Mouse (Mus musculus): Measurements from ENCODE around the gene Tbc1d30. TPM values are rescaled to one million over a fixed set of nuclear protein-coding genes. Genes with fewer than 3 reads are reported as not detected.

Tbc1d30 gene
- polyA plus RNA-seq, 1 experiment from 2014 or later, result 0.57 TPM

DNA sequence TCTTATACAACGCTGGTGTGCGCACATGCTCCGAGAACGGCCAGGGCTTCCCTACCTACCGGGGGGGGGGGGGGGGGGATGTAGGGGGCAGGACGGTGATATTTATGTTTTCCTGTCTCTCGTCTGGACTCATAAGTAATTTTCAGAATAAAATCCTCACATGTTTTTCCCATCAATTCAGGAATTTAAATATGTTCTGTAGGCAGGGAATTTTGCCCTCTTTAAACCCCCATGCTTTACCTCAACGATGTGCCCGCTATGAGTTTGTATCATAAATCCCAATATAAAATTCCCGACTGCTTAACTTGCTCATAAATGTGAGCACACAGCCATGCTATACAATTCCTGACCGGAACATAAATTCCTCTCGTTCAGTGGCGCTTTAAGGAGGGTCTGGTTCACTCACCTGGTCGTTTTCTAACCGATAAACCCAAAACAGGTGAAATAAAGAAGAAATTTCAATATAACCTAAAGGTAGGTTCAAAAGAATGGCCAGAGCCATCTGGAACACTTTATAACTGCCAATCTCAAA, 122.6 kb downstream of the Tbc1d30 start:
- Histone ChIP-seq H3K27me3 (peaks cover 12% of the 10 kb centered on the region), H3K27ac (no peak overlapping the region), H3K36me3 (no peaks in the 10 kb centered on the region), H3K9ac (no peak overlapping the region), H3K9me3 (replicated peaks) (no peaks in the 10 kb centered on the region), H3K4me2 (no peak overlapping the region), H3K4me3 (replicated peaks) (no peak overlapping the region), H3K4me1 (peaks cover 4% of the 10 kb centered on the region; the same call in 1 of the 2 replicates)
- WGBS, result 70% methylated on average over 15 of the region's 15 CpGs
- ATAC-seq (replicated peaks; ENCODE audit: low FRiP score), result no peak

DNA sequence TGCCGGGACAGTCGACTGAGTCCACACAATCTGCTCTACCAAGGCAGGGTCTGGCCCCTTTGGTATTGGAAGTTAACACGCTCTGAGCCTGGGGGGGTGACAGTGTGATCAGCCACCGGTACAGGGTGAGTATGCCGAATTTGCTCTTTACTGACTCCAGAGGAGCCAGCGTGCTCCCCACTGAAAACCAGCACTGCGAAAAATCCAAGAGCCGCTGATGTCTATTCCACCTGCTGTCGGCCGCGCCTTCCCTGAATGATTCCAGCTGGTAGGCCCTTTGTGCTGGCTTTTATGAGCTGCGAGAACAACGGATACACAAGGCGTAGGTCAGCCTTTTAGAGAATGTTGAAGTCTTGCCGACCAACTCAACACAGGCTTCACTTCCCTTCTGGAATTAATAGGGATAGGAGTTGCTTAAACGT, 123.1 kb downstream of the Tbc1d30 start:
- 59% methylated on average over 16 of the region's 16 CpGs for WGBS
- Histone ChIP-seq H3K27ac (no peak overlapping the region), H3K9ac (no peak overlapping the region), H3K4me2 (no peak overlapping the region), H3K27me3 (peaks cover 11% of the 10 kb centered on the region; the same call in 1 of the 2 replicates), H3K4me3 (replicated peaks) (no peak overlapping the region), H3K9me3 (replicated peaks) (no peaks in the 10 kb centered on the region), H3K36me3 (no peaks in the 10 kb centered on the region), H3K4me1 (peaks cover 4% of the 10 kb centered on the region; the same call in 1 of the 2 replicates)
- no peak for ATAC-seq (replicated peaks; ENCODE audit: low FRiP score)

DNA sequence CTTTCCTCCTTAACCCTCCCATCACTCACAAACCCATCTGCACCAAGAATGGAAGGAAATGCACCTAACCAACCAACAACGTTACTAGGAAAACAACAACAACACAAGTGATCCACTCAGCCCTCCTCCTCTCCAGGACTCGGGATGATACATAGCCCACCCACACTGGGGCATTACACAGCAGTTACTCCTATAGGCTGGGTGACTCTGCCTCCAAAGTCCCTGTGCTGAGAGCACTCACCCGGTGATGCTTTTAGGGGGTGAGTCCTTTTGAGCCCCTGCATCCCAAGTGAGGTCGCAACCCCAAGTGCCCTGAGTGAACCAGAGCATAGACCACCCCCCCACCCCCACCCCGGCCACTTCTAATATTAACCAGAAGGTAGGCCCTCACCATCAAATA, 123.7 kb downstream of the Tbc1d30 start:
- Histone ChIP-seq H3K36me3 (no peaks in the 10 kb centered on the region), H3K9ac (no peak overlapping the region), H3K4me2 (no peak overlapping the region), H3K9me3 (replicated peaks) (no peaks in the 10 kb centered on the region), H3K27ac (no peak overlapping the region), H3K4me3 (replicated peaks) (no peak overlapping the region), H3K27me3 (peaks cover 5% of the 10 kb centered on the region; the same call in 1 of the 2 replicates), H3K4me1 (peaks cover 4% of the 10 kb centered on the region; the same call in 1 of the 2 replicates)
- ATAC-seq (replicated peaks; ENCODE audit: low FRiP score), result 0 out of 2 replicates have a peak, but pooled peaks have one; percentile 52
- WGBS, result 67% methylated on average over 5 of the region's 5 CpGs

DNA sequence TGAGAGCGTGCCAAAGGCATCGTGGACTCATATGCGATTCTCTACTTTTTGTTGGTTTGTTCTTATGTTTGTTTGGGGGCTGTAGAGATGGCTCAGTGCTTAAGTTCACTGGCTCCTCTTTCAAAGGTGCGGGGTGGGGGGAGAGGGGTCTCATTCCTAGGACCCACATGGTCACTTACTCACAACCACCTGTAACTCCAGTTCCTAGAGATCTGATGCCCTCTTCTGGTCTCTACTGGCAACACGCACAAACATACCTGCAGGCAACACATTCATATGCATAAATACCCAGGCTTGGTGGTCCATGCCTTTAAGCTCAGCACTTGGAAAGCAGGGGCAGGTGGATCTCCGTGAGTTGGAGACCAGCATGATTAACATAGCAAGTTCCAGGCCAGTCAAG, 125.4 kb downstream of the Tbc1d30 start:
- Histone ChIP-seq H3K4me1 (peaks cover 4% of the 10 kb centered on the region; the same call in 1 of the 2 replicates), H3K4me3 (replicated peaks) (no peak overlapping the region), H3K9ac (no peak overlapping the region), H3K4me2 (no peak overlapping the region), H3K36me3 (no peaks in the 10 kb centered on the region), H3K27ac (no peak overlapping the region), H3K27me3 (no peaks in the 10 kb centered on the region), H3K9me3 (replicated peaks) (peaks cover 1% of the 10 kb centered on the region; the same call in 1 of the 2 replicates)
- 80% methylated on average over 6 of the region's 6 CpGs for WGBS
- no peak for ATAC-seq (replicated peaks; ENCODE audit: low FRiP score)

DNA sequence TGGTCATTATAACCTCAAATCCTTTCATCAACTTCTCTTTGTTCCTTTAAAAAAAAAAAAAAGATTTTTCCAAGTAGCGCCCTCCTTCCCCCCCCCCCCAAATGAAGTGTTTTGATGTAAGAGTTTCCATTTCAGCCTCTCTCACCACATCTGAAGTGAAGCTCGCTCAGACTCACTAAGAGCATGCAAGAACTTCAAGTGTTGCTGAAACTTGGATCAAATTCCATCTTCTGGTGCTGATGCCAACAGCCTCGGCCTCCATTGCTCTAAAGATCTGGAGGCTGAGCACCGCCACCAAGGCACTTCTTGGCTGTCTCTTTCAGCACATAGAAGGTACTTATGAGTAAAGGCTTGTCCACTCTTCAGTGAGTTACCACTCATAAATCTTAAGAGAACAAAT, 128.2 kb downstream of the Tbc1d30 start:
- H3K9ac ChIP-seq, result no peak overlapping the region
- H3K36me3 ChIP-seq, result no peaks in the 10 kb centered on the region
- WGBS, result 82% methylated on average over 4 of the region's 4 CpGs
- H3K4me2 ChIP-seq, result no peak overlapping the region
- no peak overlapping the region for H3K4me3 ChIP-seq (replicated peaks)
- no peaks in the 10 kb centered on the region for H3K27me3 ChIP-seq
- no peak for ATAC-seq (replicated peaks; ENCODE audit: low FRiP score)
- H3K4me1 ChIP-seq, result peaks cover under 1% of the 10 kb centered on the region; the same call in 1 of the 2 replicates
- H3K9me3 ChIP-seq (replicated peaks), result peaks cover 7% of the 10 kb centered on the region; the same call in 1 of the 2 replicates
- H3K27ac ChIP-seq, result no peak overlapping the region

DNA sequence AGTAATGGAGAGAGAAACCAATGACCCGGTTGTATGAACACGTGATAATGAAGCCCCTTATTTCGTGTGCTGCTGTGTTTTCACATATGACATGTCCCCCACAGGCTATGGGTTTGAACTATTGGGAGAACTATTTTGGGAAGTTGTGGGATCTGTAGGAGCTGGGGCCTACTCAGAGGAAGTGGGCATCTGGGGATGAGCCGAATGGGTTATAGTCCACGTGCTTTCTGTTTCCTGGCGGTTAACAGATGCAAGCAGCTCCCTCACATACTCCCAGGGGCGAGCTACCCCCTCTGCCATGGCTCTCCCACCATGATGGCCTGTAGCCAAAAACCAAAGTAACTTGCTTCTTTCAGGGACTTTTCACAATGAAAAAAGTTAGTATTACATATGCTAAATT, 132.5 kb downstream of the Tbc1d30 start:
- no peak overlapping the region for H3K9ac ChIP-seq
- H3K36me3 ChIP-seq, result no peaks in the 10 kb centered on the region
- H3K4me1 ChIP-seq, result no peaks in the 10 kb centered on the region
- H3K27ac ChIP-seq, result no peak overlapping the region
- H3K9me3 ChIP-seq (replicated peaks), result peaks cover 7% of the 10 kb centered on the region; the same call in 1 of the 2 replicates
- no peak overlapping the region for H3K4me3 ChIP-seq (replicated peaks)
- no peak for ATAC-seq (replicated peaks; ENCODE audit: low FRiP score)
- WGBS, result 87% methylated on average over 7 of the region's 7 CpGs
- H3K27me3 ChIP-seq, result no peaks in the 10 kb centered on the region
- H3K4me2 ChIP-seq, result no peak overlapping the region

DNA sequence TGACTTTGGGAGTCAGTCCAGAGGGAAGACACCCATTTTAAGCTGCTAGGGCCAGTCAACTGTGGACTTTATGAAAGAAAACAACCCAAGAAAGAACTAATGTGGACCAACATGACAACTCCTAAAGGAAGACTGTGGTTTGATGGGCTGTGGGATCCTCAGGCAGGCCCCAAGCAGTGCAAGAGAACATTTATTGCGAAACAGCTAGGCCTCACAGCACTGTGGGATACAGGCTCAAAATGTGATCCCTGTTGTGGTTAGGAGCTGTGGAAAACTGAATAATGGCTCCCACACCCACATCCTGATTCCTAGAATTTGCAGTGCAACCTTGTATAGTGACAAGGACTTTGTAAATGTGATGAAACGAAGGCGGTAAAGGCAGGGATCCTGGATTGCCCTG, 134.3 kb downstream of the Tbc1d30 start:
- Histone ChIP-seq H3K36me3 (no peaks in the 10 kb centered on the region), H3K27ac (no peak overlapping the region), H3K27me3 (no peaks in the 10 kb centered on the region), H3K9me3 (replicated peaks) (peaks cover 7% of the 10 kb centered on the region; the same call in 1 of the 2 replicates), H3K9ac (no peak overlapping the region), H3K4me1 (no peaks in the 10 kb centered on the region), H3K4me2 (no peak overlapping the region), H3K4me3 (replicated peaks) (no peak overlapping the region)
- ATAC-seq (replicated peaks; ENCODE audit: low FRiP score), result no peak
- WGBS, result 91% methylated on average over 3 of the region's 3 CpGs

Other genes starting within 250 kb of the Tbc1d30 start
- 41.5 and 46.0 TPM in 2 replicates for gene Gns, start 13.8 kb upstream of the Tbc1d30 start, polyA plus RNA-seq (2015; fragmentation: Nextera tagmentation; extraction: Ambion mirVana)
- gene Rassf3, start 125.1 kb upstream of the Tbc1d30 start, polyA plus RNA-seq (2015; fragmentation: Nextera tagmentation; extraction: Ambion mirVana), result 13.8 and 14.7 TPM in 2 replicates
- 31.2 and 31.8 TPM in 2 replicates for gene Tbk1, start 235.5 kb upstream of the Tbc1d30 start, polyA plus RNA-seq (2015; fragmentation: Nextera tagmentation; extraction: Ambion mirVana)